Mouse (Mus musculus) MEL (cell line): ENCODE measurements around the gene Manf. TPM values are rescaled to one million over a fixed set of nuclear protein-coding genes. Genes with fewer than 3 reads are reported as not detected.
A peak's percentile ranks its signal among the peaks of the same experiment; 100 is the strongest.

ENCODE experiments used
- DNase-seq: peaks from one replicate; pipeline ENCODE4 v3.0.0; 2011; ENCODE audit warnings: low read depth, low spot score
- H3K27ac ChIP-seq: 2 replicates; pipeline ENCODE4 v1.5.1; 2012; ENCODE audit warnings: low read depth, mild to moderate bottlenecking, control low read depth, low read length, moderate library complexity; ENCODE audit not compliant: control insufficient read depth
- H3K27me3 ChIP-seq, 2 experiments: fragments of 150-350 bp in 1 of 2; sonication (generic) in 1 of 2; 2 replicates each; pipeline ENCODE4 v1.6.1; 2012; ENCODE audit warnings: low read length in 2 of 2, mild to moderate bottlenecking in 2 of 2, improper control_type of control experiment in 1 of 2, moderate library complexity in 1 of 2; ENCODE audit not compliant: insufficient read depth in 2 of 2, control insufficient read depth in 1 of 2
- H3K36me3 ChIP-seq, 2 experiments: 2 replicates each; pipeline ENCODE4 v1.6.1; 2012 to 2014; ENCODE audit warnings: low read length in 2 of 2, improper control_type of control experiment in 1 of 2, inconsistent platforms in 1 of 2, mild to moderate bottlenecking in 1 of 2; ENCODE audit not compliant: insufficient read depth in 2 of 2, control insufficient read depth in 1 of 2
- H3K4me1 ChIP-seq, 2 experiments: fragments of 150-350 bp in 1 of 2; sonication (generic) in 1 of 2; 2 replicates each; pipeline ENCODE4 v1.6.1; 2012; ENCODE audit warnings: low read length in 2 of 2, improper control_type of control experiment in 1 of 2, mild to moderate bottlenecking in 1 of 2; ENCODE audit not compliant: insufficient read depth in 2 of 2, control insufficient read depth in 1 of 2
- H3K4me3 ChIP-seq, 2 experiments: fragments of 150-350 bp in 1 of 2; sonication (generic) in 1 of 2; 2 replicates each; pipeline ENCODE4 v1.5.1; 2012; ENCODE audit warnings: low read depth in 2 of 2, low read length in 2 of 2, mild to moderate bottlenecking in 2 of 2, moderate library complexity in 2 of 2, control low read depth in 1 of 2, improper control_type of control experiment in 1 of 2; ENCODE audit not compliant: control insufficient read depth in 1 of 2, insufficient read depth in 1 of 2
- H3K79me2 ChIP-seq: 2 replicates; pipeline ENCODE4 v1.6.1; 2012; ENCODE audit warnings: mild to moderate bottlenecking, low read length, moderate library complexity; ENCODE audit not compliant: control insufficient read depth, poor library complexity, insufficient read depth
- H3K9ac ChIP-seq: 2 replicates; pipeline ENCODE4 v1.6.1; 2012; ENCODE audit warnings: low read depth, mild to moderate bottlenecking, control low read depth, low read length, moderate library complexity; ENCODE audit not compliant: control insufficient read depth, poor library complexity, severe bottlenecking
- H3K9me3 ChIP-seq: fragments of 150-350 bp; sonication (generic); replicated peaks from 2 replicates; pipeline ENCODE4 v1.6.1; 2012; ENCODE audit warnings: mild to moderate bottlenecking, low read length, improper control_type of control experiment, moderate library complexity; ENCODE audit not compliant: insufficient read depth
- BHLHE40 ChIP-seq: IDR thresholded peaks from 2 replicates; pipeline ENCODE4 v1.6.1; 2012; ENCODE audit warnings: low read depth, mild to moderate bottlenecking, inconsistent platforms, low read length, improper control_type of control experiment, borderline replicate concordance
- CHD2 ChIP-seq: IDR thresholded peaks from 2 replicates; pipeline ENCODE4 v1.6.1; 2011; ENCODE audit warnings: low read length, improper control_type of control experiment
- ELF1 ChIP-seq: IDR thresholded peaks from 2 replicates; pipeline ENCODE4 v1.6.1; 2014; ENCODE audit warnings: low read depth, mild to moderate bottlenecking, inconsistent platforms, low read length, improper control_type of control experiment, moderate library complexity
- EP300 ChIP-seq, 2 experiments: IDR thresholded peaks; 2 replicates each; pipeline ENCODE4 v1.6.1; 2011; ENCODE audit warnings: improper control_type of control experiment in 2 of 2, low read length in 2 of 2, low read depth in 1 of 2, mild to moderate bottlenecking in 1 of 2
- ETS1 ChIP-seq: IDR thresholded peaks from 2 replicates; pipeline ENCODE4 v1.6.1; 2012; ENCODE audit warnings: low read depth, mild to moderate bottlenecking, inconsistent platforms, low read length, improper control_type of control experiment, moderate library complexity
- GATA1 ChIP-seq: IDR thresholded peaks from 2 replicates; pipeline ENCODE4 v1.6.1; 2011; ENCODE audit warnings: low read depth, low read length, improper control_type of control experiment
- HCFC1 ChIP-seq: IDR thresholded peaks from 2 replicates; pipeline ENCODE4 v1.6.1; 2012; ENCODE audit warnings: low read depth, mild to moderate bottlenecking, inconsistent platforms, low read length, improper control_type of control experiment, moderate library complexity
- MAZ ChIP-seq: IDR thresholded peaks from 2 replicates; pipeline ENCODE4 v1.6.1; 2012; ENCODE audit warnings: low read depth, mild to moderate bottlenecking, inconsistent platforms, low read length, improper control_type of control experiment
- MEF2A ChIP-seq: IDR thresholded peaks from 2 replicates; pipeline ENCODE4 v1.6.1; 2014; ENCODE audit warnings: low read depth, mild to moderate bottlenecking, inconsistent platforms, low read length, improper control_type of control experiment; ENCODE audit not compliant: poor library complexity, insufficient replicate concordance, severe bottlenecking; ENCODE audit errors: extremely low read depth
- MXI1 ChIP-seq: IDR thresholded peaks from 2 replicates; pipeline ENCODE4 v1.6.1; 2011; ENCODE audit warnings: mild to moderate bottlenecking, low read depth, low read length, improper control_type of control experiment
- MYB ChIP-seq: IDR thresholded peaks from 2 replicates; pipeline ENCODE4 v1.6.1; 2011; ENCODE audit warnings: mild to moderate bottlenecking, low read depth, low read length, improper control_type of control experiment
- NELFE ChIP-seq: IDR thresholded peaks from 2 replicates; pipeline ENCODE4 v1.6.1; 2011; ENCODE audit warnings: low read depth, low read length, improper control_type of control experiment
- POLR2A ChIP-seq, 2 experiments: IDR thresholded peaks; 2 replicates each; pipeline ENCODE4 v1.6.1; 2011 to 2012; ENCODE audit warnings: low read length in 2 of 2, mild to moderate bottlenecking in 2 of 2, control low read depth in 1 of 2, improper control_type of control experiment in 1 of 2, low read depth in 1 of 2, moderate library complexity in 1 of 2; ENCODE audit not compliant: control insufficient read depth in 1 of 2, insufficient read depth in 1 of 2, poor library complexity in 1 of 2
- POLR2AphosphoS2 ChIP-seq: IDR thresholded peaks from 2 replicates; pipeline ENCODE4 v1.6.1; 2011; ENCODE audit warnings: low read length, improper control_type of control experiment
- POLR2AphosphoS5 ChIP-seq: IDR thresholded peaks from 2 replicates; pipeline ENCODE4 v1.6.1; 2012; ENCODE audit warnings: low read depth, borderline replicate concordance, mild to moderate bottlenecking, inconsistent platforms, low read length, moderate library complexity, mixed read lengths
- TAL1 ChIP-seq: IDR thresholded peaks from 2 replicates; pipeline ENCODE4 v1.6.1; 2012; ENCODE audit warnings: mild to moderate bottlenecking, inconsistent platforms, low read length, moderate library complexity, mixed read lengths
- TBP ChIP-seq: IDR thresholded peaks from 2 replicates; pipeline ENCODE4 v1.8.0; 2011; ENCODE audit warnings: low read depth, low read length, improper control_type of control experiment
- TCF12 ChIP-seq: IDR thresholded peaks from 2 replicates; pipeline ENCODE4 v1.6.1; 2014; ENCODE audit warnings: low read depth, mild to moderate bottlenecking, inconsistent platforms, low read length, improper control_type of control experiment, moderate library complexity
- UBTF ChIP-seq: IDR thresholded peaks from 2 replicates; pipeline ENCODE4 v1.6.1; 2012; ENCODE audit warnings: low read depth, mild to moderate bottlenecking, inconsistent platforms, low read length, improper control_type of control experiment, moderate library complexity, borderline replicate concordance; ENCODE audit not compliant: insufficient read depth
- USF1 ChIP-seq: IDR thresholded peaks from 2 replicates; pipeline ENCODE4 v1.6.1; 2014; ENCODE audit warnings: low read depth, mild to moderate bottlenecking, inconsistent platforms, low read length, improper control_type of control experiment, moderate library complexity
- ZKSCAN1 ChIP-seq: IDR thresholded peaks from 2 replicates; pipeline ENCODE4 v1.6.1; 2012; ENCODE audit warnings: low read depth, mild to moderate bottlenecking, inconsistent platforms, low read length, improper control_type of control experiment, moderate library complexity
- ZMIZ1 ChIP-seq: IDR thresholded peaks from 2 replicates; pipeline ENCODE4 v1.6.1; 2012; ENCODE audit warnings: low read depth, mild to moderate bottlenecking, inconsistent platforms, low read length, improper control_type of control experiment, moderate library complexity
- ZNF384 ChIP-seq: IDR thresholded peaks from 2 replicates; pipeline ENCODE4 v1.6.1; 2012; ENCODE audit warnings: low read depth, mild to moderate bottlenecking, inconsistent platforms, low read length, improper control_type of control experiment
- polyA plus RNA-seq, 2 experiments: library from polyadenylated mRNA; stranded (reverse) in 1 of 2; unstranded in 1 of 2; fragments of >175 nt in 1 of 2; fragments of >200 nt in 1 of 2; gene quantifications; 2 replicates each; pipeline versions ENCODE4 v1.2.1 to v1.2.4; 2012; ENCODE audit warnings: low replicate concordance in 2 of 2, low read depth in 1 of 2; ENCODE audit not compliant: insufficient read length in 2 of 2, insufficient read depth in 1 of 2, missing spikeins in 1 of 2
- total RNA-seq: library from RNA; depleted of rRNA; stranded (reverse); fragments of 300-350 nt; gene quantifications from 2 replicates; pipeline ENCODE4 v1.2.3, GENCODE M21; 2012

Gene Manf
- total and polyA plus RNA-seq, 3 experiments = 289 to 316 TPM; not detected in 1

GRCm38 (mm10) chr9:106903099-106903790, 11.5 kb upstream of the Manf start:
- Histone ChIP-seq H3K27me3 (peaks cover 2% of the 10 kb centered on the region in 2 experiments; a peak in 3 of 4 replicates), H3K79me2 (no peaks in the 10 kb centered on the region)
- TF ChIP-seq GATA1 (peak; percentile 71; the same call in 1 of the 2 replicates), MEF2A (0 out of 2 replicates have a peak, but pooled peaks have one; percentile 55), TCF12 (peak; percentile 36; the same call in 1 of the 2 replicates), ZNF384 (no peak), EP300 (IDR thresholded peaks at IDR 0.05; ENCODE audit: low read depth in 1 of 2, low read length in 2 of 2) (peak; percentile 37 to 47; a peak in 2 of 4 replicates), POLR2AphosphoS2 (no peak)
- TF ChIP-seq, all 39 proteins: peak for 4
- Histone ChIP-seq H3K36me3 (peaks cover 0 to 9% of the 10 kb centered on the region in 2 experiments; a peak in 2 of 4 replicates), H3K9ac (no peak overlapping the region), H3K27ac (no peak overlapping the region), H3K4me3 (no peak overlapping the region), H3K4me1 (peaks cover 7 to 10% of the 10 kb centered on the region in 2 experiments), H3K9me3 (no peaks in the 10 kb centered on the region)
- DNase-seq = no peak

GRCm38 (mm10) chr9:106901596-106901995, 9.8 kb upstream of the Manf start:
- no peaks in the 10 kb centered on the region for H3K79me2 ChIP-seq
- H3K27ac ChIP-seq = no peak overlapping the region
- H3K9ac ChIP-seq = no peak overlapping the region
- no peaks in the 10 kb centered on the region for H3K9me3 ChIP-seq
- no peak for TF ChIP-seq BHLHE40
- TF ChIP-seq ELF1 = no peak
- no peak for TF ChIP-seq MAZ
- no peak for TF ChIP-seq POLR2A (IDR thresholded peaks at IDR 0.05; ENCODE audit: control insufficient read depth in 1 of 2, insufficient read depth in 1 of 2, low read depth in 1 of 2, low read length in 2 of 2, poor library complexity in 1 of 2)
- no peak for TF ChIP-seq NELFE
- no peak for TF ChIP-seq MYB
- no peak for TF ChIP-seq TAL1
- no peak for TF ChIP-seq ZKSCAN1
- no peak for TF ChIP-seq UBTF
- TF ChIP-seq ZMIZ1 = no peak
- no peak for TF ChIP-seq ETS1
- TF ChIP-seq TBP = no peak
- TF ChIP-seq HCFC1 = no peak
- no peak for TF ChIP-seq MXI1
- no peak for TF ChIP-seq GATA1
- TF ChIP-seq TCF12 = no peak
- TF ChIP-seq POLR2AphosphoS5 = no peak
- no peak for TF ChIP-seq CHD2
- TF ChIP-seq USF1 = no peak
- TF ChIP-seq, all 39 proteins: peak for 0
- DNase-seq = no peak
- peaks cover 0 to 9% of the 10 kb centered on the region in 2 experiments; a peak in 2 of 4 replicates for H3K36me3 ChIP-seq
- H3K27me3 ChIP-seq = peaks cover 3 to 4% of the 10 kb centered on the region in 2 experiments; a peak in 3 of 4 replicates
- peaks cover 7 to 10% of the 10 kb centered on the region in 2 experiments for H3K4me1 ChIP-seq
- H3K4me3 ChIP-seq = no peak overlapping the region
